Mouse (Mus musculus) intestine, embryonic 16.5 days (tissue): ENCODE results near the gene Mmp10. TPM values are rescaled to one million over a fixed set of nuclear protein-coding genes. Genes with fewer than 3 reads are reported as not detected.

Experiments
- ATAC-seq: fragments of 200-750 bp; cut with Nextera tagmentation; 2 replicates; pipeline ENCODE4 v1.8.0; 2017; ENCODE audit warnings: moderate TSS enrichment, moderate library complexity
- H3K27ac ChIP-seq: fragments of 300-500 bp; sonication (generic); 2 replicates; pipeline ENCODE4 v1.5.1; 2014; ENCODE audit warnings: mild to moderate bottlenecking, low read length
- H3K27me3 ChIP-seq: fragments of 300-500 bp; sonication (generic); replicated peaks from 2 replicates; pipeline ENCODE4 v1.6.1; 2014; ENCODE audit warnings: low read length, control low read depth, mixed read lengths; ENCODE audit not compliant: control insufficient read depth, insufficient read depth
- H3K36me3 ChIP-seq: fragments of 300-500 bp; sonication (generic); 2 replicates; pipeline ENCODE4 v1.6.1; 2014; ENCODE audit warnings: low read length, control low read depth; ENCODE audit not compliant: control insufficient read depth, insufficient read depth
- H3K4me1 ChIP-seq: fragments of 300-500 bp; sonication (generic); 2 replicates; pipeline ENCODE4 v1.6.1; 2014; ENCODE audit warnings: low read length, control low read depth, mixed read lengths; ENCODE audit not compliant: control insufficient read depth, insufficient read depth
- H3K4me2 ChIP-seq: fragments of 300-500 bp; sonication (generic); 2 replicates; pipeline ENCODE4 v1.6.1; 2014; ENCODE audit warnings: low read depth, low read length, control low read depth
- H3K4me3 ChIP-seq: fragments of 300-500 bp; sonication (generic); 2 replicates; pipeline ENCODE4 v1.5.1; 2014; ENCODE audit warnings: mild to moderate bottlenecking, low read length
- H3K9ac ChIP-seq: fragments of 300-500 bp; sonication (generic); 2 replicates; pipeline ENCODE4 v1.6.1; 2014; ENCODE audit warnings: low read depth, low read length
- H3K9me3 ChIP-seq: fragments of 300-500 bp; sonication (generic); 2 replicates; pipeline ENCODE4 v1.6.1; 2016; ENCODE audit warnings: low read length, control low read depth; ENCODE audit not compliant: control insufficient read depth
- WGBS: fragments of 180-500 bp; shearing (Covaris S2); extraction: QIAGEN DNeasy Blood & Tissue Kit; methylation state at CpG from one replicate; pipeline ENCODE4 v1.1.7; 2014; 5-methylcytosine and 5-hydroxymethylcytosine counted together
- polyA plus RNA-seq: library from polyadenylated mRNA; unstranded; fragments of >200 nt; fragmentation: Nextera tagmentation; extraction: Ambion mirVana; gene quantifications from 2 replicates; pipeline ENCODE4 v1.2.1, GENCODE M21; 2015

Mmp10 gene
- polyA plus RNA-seq = 0.37 and 0.66 TPM in 2 replicates

DNA sequence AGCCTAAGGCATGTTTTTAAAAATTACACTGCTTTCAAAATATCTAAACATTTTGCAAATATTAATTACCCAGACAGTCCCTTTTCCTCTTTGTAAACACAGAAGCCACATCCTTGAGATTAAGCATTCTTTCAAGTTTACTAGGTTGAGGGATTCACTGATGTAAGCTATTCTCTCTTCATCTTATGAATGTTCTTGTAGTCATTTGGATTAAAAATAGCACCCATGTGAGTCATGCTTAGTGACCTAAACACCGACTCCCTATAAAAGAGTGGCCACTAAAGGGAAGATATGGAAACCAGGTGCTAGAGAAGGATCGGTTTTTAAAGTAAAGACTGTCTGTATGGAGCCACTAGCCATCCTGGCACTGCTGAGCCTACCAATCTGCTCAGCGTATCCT, at the start of gene Mmp10:
TSS of gene Mmp10 (plus strand) at position 302 of the 400 bp plus-strand sequence.
- H3K27me3 ChIP-seq = no peaks in the 10 kb centered on the region
- 86% methylated on average over 3 of the region's 3 CpGs for WGBS
- H3K4me3 ChIP-seq = no peak within 1 kb of the TSS
- ATAC-seq = no peak
- no peaks in the 10 kb centered on the region for H3K4me1 ChIP-seq
- H3K9me3 ChIP-seq = no peaks in the 10 kb centered on the region
- H3K4me2 ChIP-seq = no peak within 1 kb of the TSS
- H3K9ac ChIP-seq = no peak within 1 kb of the TSS
- no peak within 1 kb of the TSS for H3K27ac ChIP-seq
- H3K36me3 ChIP-seq = no peaks in the 10 kb centered on the region

DNA sequence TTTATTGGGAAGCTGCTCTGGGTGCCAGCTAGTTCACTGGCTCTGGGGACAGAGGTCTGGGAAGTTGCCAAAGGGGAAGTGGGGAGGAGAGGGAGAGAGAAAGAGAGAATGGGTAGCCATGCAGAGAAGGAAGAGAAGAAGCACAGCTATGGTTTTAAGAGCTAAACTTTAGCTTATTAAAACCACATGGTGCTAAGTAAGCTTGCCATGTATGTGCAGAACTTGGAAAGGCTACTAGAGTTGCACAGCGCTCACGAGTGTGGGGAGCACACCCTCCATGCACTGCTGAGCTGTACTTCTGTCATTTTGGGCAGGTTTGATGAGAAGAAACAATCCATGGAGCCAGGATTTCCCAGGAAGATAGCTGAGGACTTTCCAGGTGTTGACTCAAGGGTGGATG, 48.9 kb upstream of the Mmp10 start:
- WGBS = 86% methylated on average over 2 of the region's 2 CpGs
- Histone ChIP-seq H3K9ac (no peak overlapping the region), H3K27me3 (no peaks in the 10 kb centered on the region), H3K9me3 (no peaks in the 10 kb centered on the region), H3K4me3 (no peak overlapping the region), H3K4me2 (no peak overlapping the region), H3K36me3 (no peaks in the 10 kb centered on the region), H3K4me1 (no peaks in the 10 kb centered on the region), H3K27ac (no peak overlapping the region)
- no peak for ATAC-seq

DNA sequence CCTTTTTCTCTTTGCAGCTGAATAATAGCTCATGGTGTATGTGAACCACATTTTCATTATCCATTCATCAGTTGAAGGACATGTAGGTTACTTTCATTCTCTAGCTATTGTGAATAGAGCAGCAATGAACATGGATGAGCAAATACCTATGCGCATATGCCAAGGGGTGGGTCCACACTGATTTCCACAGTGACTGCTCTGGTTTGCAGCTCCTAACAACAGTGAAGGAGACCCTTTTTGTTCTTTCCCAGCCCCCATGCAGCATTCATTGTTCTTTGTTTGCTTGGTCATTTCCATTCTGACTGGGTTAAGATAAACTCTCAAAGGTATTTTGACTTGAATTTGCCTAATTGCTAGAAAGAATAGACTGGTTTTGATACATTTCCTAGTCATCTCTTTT, 31.9 kb upstream of the Mmp10 start:
- Histone ChIP-seq H3K4me3 (no peak overlapping the region), H3K9ac (no peak overlapping the region), H3K9me3 (no peaks in the 10 kb centered on the region), H3K4me2 (no peak overlapping the region), H3K27me3 (no peaks in the 10 kb centered on the region), H3K27ac (no peak overlapping the region), H3K36me3 (no peaks in the 10 kb centered on the region), H3K4me1 (no peaks in the 10 kb centered on the region)
- 91% methylated on average over 1 of the region's 1 CpGs for WGBS
- no peak for ATAC-seq

DNA sequence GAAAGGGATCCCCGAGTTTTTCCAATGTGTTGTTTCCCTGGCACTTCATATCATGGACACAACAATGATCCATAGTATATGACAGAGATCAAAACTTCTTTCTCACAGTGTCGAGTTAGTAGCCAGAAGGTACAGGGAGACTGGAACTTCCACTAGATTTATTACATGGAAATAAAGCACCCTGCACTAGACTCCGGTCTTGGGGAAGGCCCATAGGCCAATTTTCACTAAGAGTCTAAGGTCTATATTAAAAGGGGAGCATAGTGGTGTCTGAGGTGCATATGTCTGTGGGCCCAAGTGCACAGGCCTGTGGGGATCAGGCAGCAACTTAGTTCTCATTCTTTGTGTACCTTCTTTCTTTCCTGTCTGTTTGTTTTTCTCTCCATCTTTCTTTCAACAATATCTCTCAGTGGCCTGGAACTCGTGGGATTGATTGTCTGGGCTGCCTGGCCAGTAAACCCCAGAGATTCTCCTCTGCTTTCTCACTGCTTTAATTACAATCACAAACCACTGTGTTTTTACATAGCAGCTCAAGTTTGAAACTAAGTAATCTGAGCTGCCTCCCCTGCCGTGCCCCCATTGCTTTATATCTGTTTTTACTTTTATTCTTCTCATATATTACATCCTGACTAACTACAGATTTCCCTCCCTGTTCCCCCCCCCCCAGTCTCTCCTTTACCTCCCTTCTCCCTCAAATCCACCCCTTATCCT, 18.3 kb upstream of the Mmp10 start:
- H3K4me1 ChIP-seq = no peaks in the 10 kb centered on the region
- H3K27me3 ChIP-seq = no peaks in the 10 kb centered on the region
- no peak overlapping the region for H3K9ac ChIP-seq
- H3K4me3 ChIP-seq = no peak overlapping the region
- 71% methylated on average over 5 of the region's 5 CpGs for WGBS
- ATAC-seq = no peak
- no peaks in the 10 kb centered on the region for H3K9me3 ChIP-seq
- H3K4me2 ChIP-seq = no peak overlapping the region
- no peak overlapping the region for H3K27ac ChIP-seq
- no peaks in the 10 kb centered on the region for H3K36me3 ChIP-seq

DNA sequence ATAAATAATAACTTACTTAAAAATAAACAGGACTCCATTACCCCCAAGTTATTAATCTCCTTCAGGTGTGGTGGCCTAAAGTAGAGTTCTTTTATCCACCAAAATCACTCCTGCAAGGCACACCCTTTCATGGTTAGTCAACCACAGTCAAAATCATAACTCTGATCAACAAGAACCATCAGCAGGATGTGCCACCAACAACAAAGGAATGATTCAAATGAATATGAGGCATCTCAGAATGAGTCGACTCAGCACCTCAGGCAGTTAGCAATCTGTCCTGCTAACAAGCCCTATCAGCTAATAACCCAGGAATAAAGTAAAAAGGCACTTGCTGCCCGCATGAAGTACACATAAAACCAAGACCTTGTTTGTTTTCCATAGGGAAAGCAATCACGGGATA, 1.0 kb upstream of the Mmp10 start:
- Histone ChIP-seq H3K4me3 (no peak overlapping the region), H3K9me3 (no peaks in the 10 kb centered on the region), H3K4me1 (no peaks in the 10 kb centered on the region), H3K9ac (no peak overlapping the region), H3K4me2 (no peak overlapping the region), H3K27me3 (no peaks in the 10 kb centered on the region), H3K36me3 (no peaks in the 10 kb centered on the region), H3K27ac (no peak overlapping the region)
- ATAC-seq = no peak
- 81% methylated on average over 3 of the region's 3 CpGs for WGBS

DNA sequence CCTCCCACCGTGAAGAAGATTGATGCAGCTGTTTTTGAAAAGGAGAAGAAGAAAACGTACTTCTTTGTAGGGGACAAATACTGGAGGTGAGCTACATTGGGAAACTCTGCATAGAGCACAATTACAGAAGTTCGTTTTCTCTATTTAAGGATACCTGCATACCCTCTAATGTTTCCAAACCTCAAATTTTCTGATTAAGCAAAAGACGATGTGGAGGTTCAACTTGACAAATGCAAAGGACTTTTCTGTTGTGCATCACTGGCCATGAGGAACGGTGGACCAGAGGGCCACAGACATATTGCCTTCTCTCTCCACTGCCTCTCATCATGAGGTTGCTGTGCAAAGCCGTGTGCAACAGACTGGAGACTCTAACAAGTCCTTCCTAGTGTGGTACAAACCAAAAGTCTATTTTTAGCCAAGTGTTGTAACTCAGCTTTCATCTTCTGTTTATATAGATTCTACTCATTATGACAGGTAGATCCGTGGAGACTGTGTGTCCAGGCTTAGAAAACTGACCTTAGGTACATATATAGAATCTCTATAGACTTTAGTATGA, 5.2 kb downstream of the Mmp10 start:
- Histone ChIP-seq H3K4me3 (no peak overlapping the region), H3K27me3 (no peaks in the 10 kb centered on the region), H3K27ac (no peak overlapping the region), H3K9ac (no peak overlapping the region), H3K36me3 (no peaks in the 10 kb centered on the region), H3K4me2 (no peak overlapping the region), H3K4me1 (no peaks in the 10 kb centered on the region), H3K9me3 (no peaks in the 10 kb centered on the region)
- ATAC-seq = no peak
- WGBS = 80% methylated on average over 7 of the region's 7 CpGs

DNA sequence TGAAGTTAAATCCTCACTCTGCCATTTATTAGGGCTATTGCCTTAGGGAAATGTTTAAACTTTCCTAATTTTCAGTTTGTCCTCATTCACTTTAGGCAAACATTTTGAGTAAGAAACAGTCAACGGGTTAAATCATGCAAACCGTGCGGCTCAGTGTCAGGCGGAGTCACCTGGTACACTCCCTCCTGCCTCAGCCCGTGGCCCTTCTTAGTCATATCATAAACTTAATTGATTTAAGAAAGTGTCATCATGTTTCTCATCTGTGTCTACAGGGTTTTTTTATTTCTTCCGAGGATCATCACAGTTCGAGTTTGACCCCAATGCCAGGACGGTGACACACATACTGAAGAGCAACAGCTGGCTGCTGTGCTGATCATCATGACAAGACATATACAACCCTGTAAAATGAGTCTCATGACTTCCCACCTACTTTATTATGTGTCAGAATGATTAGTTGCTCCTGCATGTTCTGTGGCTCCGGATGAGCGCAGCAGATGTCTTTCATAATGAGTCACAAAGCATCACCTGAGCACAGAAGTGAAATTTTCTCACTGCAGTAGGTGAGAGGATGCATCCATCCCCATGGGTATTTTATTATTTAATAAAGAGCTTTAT, 7.6 kb downstream of the Mmp10 start:
- Histone ChIP-seq H3K4me2 (no peak overlapping the region), H3K27ac (no peak overlapping the region), H3K4me3 (no peak overlapping the region), H3K9me3 (no peaks in the 10 kb centered on the region), H3K4me1 (no peaks in the 10 kb centered on the region), H3K9ac (no peak overlapping the region), H3K36me3 (no peaks in the 10 kb centered on the region), H3K27me3 (no peaks in the 10 kb centered on the region)
- ATAC-seq = no peak
- WGBS = 75% methylated on average over 10 of the region's 10 CpGs

DNA sequence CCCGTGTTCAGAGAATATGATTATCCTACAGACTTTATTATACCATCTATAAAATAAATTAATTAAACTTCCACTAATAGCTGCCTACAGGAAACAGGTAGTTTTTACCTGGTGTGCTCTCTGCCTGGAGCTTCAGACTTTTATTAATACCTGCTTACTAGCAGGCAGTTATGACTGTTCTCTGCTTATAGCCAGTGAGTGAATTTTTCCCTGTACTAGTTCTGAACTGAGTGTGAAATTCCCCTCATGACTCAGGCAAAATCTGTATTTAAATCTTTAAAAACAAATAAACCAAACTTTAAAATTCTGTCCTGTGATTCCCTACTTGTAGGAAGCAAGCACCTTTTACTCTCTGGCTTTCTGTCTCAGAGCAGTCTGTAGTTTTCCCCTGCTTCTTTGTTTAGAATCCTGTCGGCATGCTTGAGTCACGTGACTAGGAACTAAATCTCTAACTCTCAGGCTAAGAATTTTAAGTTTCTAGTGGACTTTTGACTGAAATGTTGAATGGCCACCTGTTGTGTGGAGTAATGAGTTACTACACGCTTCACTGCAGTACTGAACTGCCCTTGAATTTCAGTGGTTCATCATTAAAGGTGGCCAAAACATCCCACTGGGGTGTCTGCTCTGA, 15.9 kb downstream of the Mmp10 start:
- no peak overlapping the region for H3K9ac ChIP-seq
- H3K4me1 ChIP-seq = no peaks in the 10 kb centered on the region
- no peak for ATAC-seq

DNA sequence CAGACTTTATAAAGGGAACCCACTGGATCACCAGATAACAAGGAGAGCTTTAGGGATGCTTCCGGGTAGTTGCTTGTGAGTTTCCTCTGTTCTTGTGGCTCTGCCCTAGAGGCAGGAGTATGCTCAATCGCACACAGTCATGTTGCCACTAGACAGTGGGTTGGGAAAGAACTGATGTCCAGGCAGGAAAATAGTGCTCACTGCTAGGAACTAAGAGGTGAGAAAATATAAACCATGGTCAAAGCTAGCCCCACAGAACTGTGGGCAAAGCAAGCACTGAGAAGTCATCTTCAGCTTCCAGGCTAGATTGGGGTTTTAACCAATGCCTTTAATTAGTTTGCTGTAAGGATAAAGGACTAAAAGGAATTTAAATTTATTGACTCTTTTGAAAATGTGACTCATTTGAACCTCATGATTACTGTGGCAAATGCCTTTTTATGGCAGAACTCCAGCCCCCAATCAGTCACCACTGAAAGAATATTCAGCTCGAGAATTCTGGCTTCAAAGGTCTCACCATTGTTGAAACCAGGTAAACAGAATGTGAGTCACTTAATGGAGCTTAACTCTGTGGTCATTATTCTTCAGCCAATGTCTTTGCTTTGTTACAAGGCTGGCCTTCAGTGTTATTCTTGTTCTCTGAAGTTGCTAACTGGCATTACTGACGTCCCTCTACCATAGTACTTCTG, 24.2 kb downstream of the Mmp10 start:
- WGBS = 64% methylated on average over 4 of the region's 4 CpGs
- Histone ChIP-seq H3K27me3 (no peaks in the 10 kb centered on the region), H3K9ac (no peak overlapping the region), H3K4me3 (no peak overlapping the region), H3K9me3 (no peaks in the 10 kb centered on the region), H3K4me2 (no peak overlapping the region), H3K27ac (no peak overlapping the region), H3K4me1 (no peaks in the 10 kb centered on the region), H3K36me3 (no peaks in the 10 kb centered on the region)
- ATAC-seq = no peak

More for the DNA sequence above, 15.9 kb downstream of the Mmp10 start:
- WGBS = 64% methylated on average over 4 of the region's 4 CpGs
- no peaks in the 10 kb centered on the region for H3K36me3 ChIP-seq
- H3K27ac ChIP-seq = no peak overlapping the region
- H3K4me3 ChIP-seq = no peak overlapping the region
- H3K4me2 ChIP-seq = no peak overlapping the region
- no peaks in the 10 kb centered on the region for H3K9me3 ChIP-seq
- no peaks in the 10 kb centered on the region for H3K27me3 ChIP-seq
